Mouse (Mus musculus): ENCODE data around the gene 4930426L09Rik. TPM values are rescaled to one million over a fixed set of nuclear protein-coding genes. Genes with fewer than 3 reads are reported as not detected.

4930426L09Rik gene
- total RNA-seq, 1 experiment, result 0.18 TPM

DNA sequence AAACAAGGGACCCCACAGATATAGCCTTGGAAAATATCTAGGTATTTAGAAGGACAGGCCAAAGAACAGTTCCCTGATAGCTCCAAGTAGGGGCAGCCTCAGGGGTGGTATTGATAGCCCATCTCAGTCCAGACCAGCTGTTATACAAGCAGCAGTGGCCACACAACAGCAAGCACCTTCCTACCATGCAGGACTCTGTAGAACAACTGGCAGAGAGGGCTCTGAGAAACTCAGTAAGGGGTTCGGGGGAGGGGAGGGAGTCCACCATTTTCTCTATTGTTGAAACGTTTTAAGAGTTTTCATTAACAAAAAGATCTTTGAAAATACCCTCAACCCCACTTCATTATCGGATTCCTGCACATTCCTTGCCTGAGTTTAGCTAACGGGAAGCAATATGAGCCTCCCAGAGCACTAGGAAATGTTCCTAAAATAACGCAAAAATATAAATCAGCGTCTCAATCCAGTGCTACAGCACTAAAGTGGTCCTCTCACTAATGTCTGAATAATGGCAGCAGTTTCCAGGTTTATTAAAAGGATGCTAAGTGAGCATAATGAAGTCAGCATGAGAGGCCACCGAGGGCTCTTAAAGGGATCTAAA lies 37.7 kb upstream of the 4930426L09Rik start:
- Histone ChIP-seq H3K9ac (ENCODE audit: insufficient read depth, low read depth, low read length, poor library complexity, severe bottlenecking) (no peak overlapping the region), H3K27ac (ENCODE audit: insufficient read depth, low read depth, low read length, poor library complexity, severe bottlenecking) (no peak overlapping the region), H3K9me3 (ENCODE audit: control insufficient read depth, insufficient read depth, low read depth, low read length) (no peaks in the 10 kb centered on the region), H3K4me3 (ENCODE audit: insufficient read depth in 1 of 2, low read depth in 1 of 2, low read length in 2 of 2, poor library complexity in 1 of 2, severe bottlenecking in 1 of 2) (no peak overlapping the region), H3K36me3 (ENCODE audit: control insufficient read depth, insufficient read depth, low read length, poor library complexity, severe bottlenecking) (no peaks in the 10 kb centered on the region), H3K4me1 (ENCODE audit: control insufficient read depth in 2 of 2, insufficient read depth in 2 of 2, low read length in 2 of 2, poor library complexity in 1 of 2) (peaks cover 0 to 6% of the 10 kb centered on the region in 2 experiments; a peak in 1 of 4 replicates)
- in situ Hi-C loops (cut with MboI; ENCODE audit: low sequenced_read_pairs in 2 of 2, unreplicated experiment in 2 of 2), result no loop called here
- DNase-seq (ENCODE audit: low read depth, low spot score), result no peak
- TF ChIP-seq ZC3H11A (IDR thresholded peaks at IDR 0.05; ENCODE audit: borderline replicate concordance, low read depth, low read length), result no peak
- TF ChIP-seq HCFC1 (IDR thresholded peaks at IDR 0.05; ENCODE audit: borderline replicate concordance, insufficient read depth, low read length), result no peak
- TF ChIP-seq MAFK (IDR thresholded peaks at IDR 0.05; ENCODE audit: insufficient read depth, low read depth, low read length), result no peak
- no peak for TF ChIP-seq CHD2 (IDR thresholded peaks at IDR 0.05; ENCODE audit: low read depth, low read length)
- TF ChIP-seq ZNF384 (IDR thresholded peaks at IDR 0.05; ENCODE audit: low read depth, low read length), result no peak

DNA sequence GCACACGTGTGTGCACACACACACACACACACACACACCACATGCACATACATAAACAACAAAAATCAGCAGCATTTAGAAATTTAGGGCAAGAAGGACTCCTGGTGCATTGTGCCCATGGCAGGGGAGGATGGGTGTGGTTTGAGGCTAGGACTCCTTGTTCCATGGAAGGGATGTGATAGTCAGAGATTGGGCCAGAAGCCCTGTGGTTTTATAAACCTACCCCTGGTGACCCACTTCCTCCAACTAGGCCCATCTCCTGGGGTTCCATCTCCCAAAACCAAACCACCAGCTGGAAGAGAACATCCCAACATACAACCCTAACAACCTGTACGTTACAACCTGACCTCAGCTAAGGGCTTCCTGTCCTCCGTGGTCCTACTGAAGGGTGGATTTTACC lies 35.6 kb upstream of the 4930426L09Rik start:
- H3K4me1 ChIP-seq (ENCODE audit: control insufficient read depth in 2 of 2, insufficient read depth in 2 of 2, low read length in 2 of 2, poor library complexity in 1 of 2), result peaks cover 0 to 8% of the 10 kb centered on the region in 2 experiments; a peak in 1 of 4 replicates
- no peak for TF ChIP-seq MAFK (IDR thresholded peaks at IDR 0.05; ENCODE audit: insufficient read depth, low read depth, low read length)
- no peak for TF ChIP-seq ZNF384 (IDR thresholded peaks at IDR 0.05; ENCODE audit: low read depth, low read length)
- no peak for TF ChIP-seq CHD2 (IDR thresholded peaks at IDR 0.05; ENCODE audit: low read depth, low read length)
- H3K9ac ChIP-seq (ENCODE audit: insufficient read depth, low read depth, low read length, poor library complexity, severe bottlenecking), result no peak overlapping the region
- in situ Hi-C loops (cut with MboI; ENCODE audit: low sequenced_read_pairs in 2 of 2, unreplicated experiment in 2 of 2), result no loop called here
- no peak overlapping the region for H3K27ac ChIP-seq (ENCODE audit: insufficient read depth, low read depth, low read length, poor library complexity, severe bottlenecking)
- H3K4me3 ChIP-seq (ENCODE audit: insufficient read depth in 1 of 2, low read depth in 1 of 2, low read length in 2 of 2, poor library complexity in 1 of 2, severe bottlenecking in 1 of 2), result no peak overlapping the region
- no peaks in the 10 kb centered on the region for H3K36me3 ChIP-seq (ENCODE audit: control insufficient read depth, insufficient read depth, low read length, poor library complexity, severe bottlenecking)
- no peak for DNase-seq (ENCODE audit: low read depth, low spot score)
- no peaks in the 10 kb centered on the region for H3K9me3 ChIP-seq (ENCODE audit: control insufficient read depth, insufficient read depth, low read depth, low read length)

DNA sequence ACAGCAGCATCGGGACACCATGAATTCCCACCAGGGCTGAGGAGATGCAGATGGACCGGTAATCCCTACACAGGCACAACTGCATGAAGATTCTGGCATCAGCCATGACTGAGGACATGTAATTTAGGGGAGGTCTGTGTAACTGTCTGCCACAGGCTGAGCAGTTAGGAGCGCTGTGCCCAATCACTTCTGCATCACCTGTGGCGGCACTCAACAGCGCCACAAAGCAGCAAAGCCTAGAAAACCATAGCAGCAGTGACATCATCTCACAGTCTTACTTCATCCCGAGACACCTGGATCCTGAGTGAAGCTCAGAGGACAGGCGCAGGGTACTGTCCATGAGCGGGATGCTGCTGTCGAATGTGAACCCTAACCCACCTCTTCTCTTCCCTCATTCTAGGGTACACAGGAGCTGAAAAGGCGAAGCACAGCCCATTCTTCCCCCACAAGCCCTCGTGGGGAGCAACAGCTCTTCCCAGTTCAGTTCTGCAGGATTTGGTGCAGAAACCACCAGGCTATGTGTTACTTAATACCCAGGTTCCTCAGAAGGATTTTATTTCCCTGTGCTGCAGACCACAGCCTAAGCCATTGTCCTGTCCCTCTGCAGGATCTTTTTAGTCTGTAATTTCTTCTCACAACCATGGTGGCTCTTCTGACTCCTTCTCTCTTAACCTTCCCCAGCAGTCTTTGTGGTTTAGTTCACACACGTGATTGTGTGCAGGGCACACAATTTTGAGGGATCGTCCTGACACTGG lies 34.7 kb upstream of the 4930426L09Rik start:
- no peak for DNase-seq (ENCODE audit: low read depth, low spot score)
- Histone ChIP-seq H3K27ac (ENCODE audit: insufficient read depth, low read depth, low read length, poor library complexity, severe bottlenecking) (no peak overlapping the region), H3K4me3 (ENCODE audit: insufficient read depth in 1 of 2, low read depth in 1 of 2, low read length in 2 of 2, poor library complexity in 1 of 2, severe bottlenecking in 1 of 2) (no peak overlapping the region), H3K9me3 (ENCODE audit: control insufficient read depth, insufficient read depth, low read depth, low read length) (no peaks in the 10 kb centered on the region), H3K36me3 (ENCODE audit: control insufficient read depth, insufficient read depth, low read length, poor library complexity, severe bottlenecking) (no peaks in the 10 kb centered on the region), H3K9ac (ENCODE audit: insufficient read depth, low read depth, low read length, poor library complexity, severe bottlenecking) (no peak overlapping the region), H3K4me1 (ENCODE audit: control insufficient read depth in 2 of 2, insufficient read depth in 2 of 2, low read length in 2 of 2, poor library complexity in 1 of 2) (peaks cover 0 to 8% of the 10 kb centered on the region in 2 experiments; a peak in 1 of 4 replicates)
- in situ Hi-C loops (cut with MboI; ENCODE audit: low sequenced_read_pairs in 2 of 2, unreplicated experiment in 2 of 2), result no loop called here
- TF ChIP-seq CHD2 (IDR thresholded peaks at IDR 0.05; ENCODE audit: low read depth, low read length) (no peak), ZC3H11A (IDR thresholded peaks at IDR 0.05; ENCODE audit: borderline replicate concordance, low read depth, low read length) (no peak), MAFK (IDR thresholded peaks at IDR 0.05; ENCODE audit: insufficient read depth, low read depth, low read length) (no peak)

DNA sequence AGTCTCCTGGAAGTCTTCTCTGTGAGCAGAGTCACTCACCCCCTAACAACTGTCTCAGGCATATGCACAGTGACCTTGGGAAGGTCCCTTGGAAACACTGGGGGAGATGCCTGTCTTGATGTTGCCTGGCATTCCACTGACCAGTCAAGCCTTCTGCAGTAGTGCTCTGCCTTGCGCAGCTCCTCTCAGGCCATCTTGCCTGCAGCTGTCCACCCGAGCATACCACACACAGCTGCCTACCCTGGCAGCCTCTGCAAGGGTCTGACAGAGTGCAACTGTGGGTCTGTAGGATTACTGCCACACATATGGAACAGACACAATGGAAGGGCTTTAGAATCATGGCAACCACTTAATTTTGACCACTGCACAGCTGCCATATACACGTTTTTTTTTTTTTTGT lies 33.0 kb upstream of the 4930426L09Rik start:
- Histone ChIP-seq H3K4me1 (ENCODE audit: control insufficient read depth in 2 of 2, insufficient read depth in 2 of 2, low read length in 2 of 2, poor library complexity in 1 of 2) (peaks cover 0 to 8% of the 10 kb centered on the region in 2 experiments; a peak in 1 of 4 replicates), H3K9ac (ENCODE audit: insufficient read depth, low read depth, low read length, poor library complexity, severe bottlenecking) (no peak overlapping the region), H3K27ac (ENCODE audit: insufficient read depth, low read depth, low read length, poor library complexity, severe bottlenecking) (no peak overlapping the region), H3K9me3 (ENCODE audit: control insufficient read depth, insufficient read depth, low read depth, low read length) (no peaks in the 10 kb centered on the region), H3K4me3 (ENCODE audit: insufficient read depth in 1 of 2, low read depth in 1 of 2, low read length in 2 of 2, poor library complexity in 1 of 2, severe bottlenecking in 1 of 2) (no peak overlapping the region), H3K36me3 (ENCODE audit: control insufficient read depth, insufficient read depth, low read length, poor library complexity, severe bottlenecking) (no peaks in the 10 kb centered on the region)
- in situ Hi-C loops (cut with MboI; ENCODE audit: low sequenced_read_pairs in 2 of 2, unreplicated experiment in 2 of 2), result no loop called here
- DNase-seq (ENCODE audit: low read depth, low spot score), result no peak
- TF ChIP-seq ZNF384 (IDR thresholded peaks at IDR 0.05; ENCODE audit: low read depth, low read length), result no peak
- TF ChIP-seq MAFK (IDR thresholded peaks at IDR 0.05; ENCODE audit: insufficient read depth, low read depth, low read length), result no peak
- no peak for TF ChIP-seq CHD2 (IDR thresholded peaks at IDR 0.05; ENCODE audit: low read depth, low read length)
- TF ChIP-seq HCFC1 (IDR thresholded peaks at IDR 0.05; ENCODE audit: borderline replicate concordance, insufficient read depth, low read length), result no peak
- TF ChIP-seq ZC3H11A (IDR thresholded peaks at IDR 0.05; ENCODE audit: borderline replicate concordance, low read depth, low read length), result no peak

Measured in ES-E14 (cell line).